Mouse (Mus musculus) liver, embryonic 13.5 days (tissue): ENCODE results near the gene Herc3. TPM values are rescaled to one million over a fixed set of nuclear protein-coding genes. Genes with fewer than 3 reads are reported as not detected.
"Not testable (repeated sequence)": the region's sequence is repeated elsewhere in the genome, so short reads cannot be mapped to it uniquely, and the experiment has no call there.

ENCODE experiments used
- ATAC-seq: fragments of 200-750 bp; cut with Nextera tagmentation; 2 replicates; pipeline ENCODE4 v1.8.0; 2017; ENCODE audit warnings: low read depth, mild to moderate bottlenecking, moderate number of reproducible peaks, moderate library complexity
- DNase-seq: peaks from one replicate; pipeline ENCODE4 v3.0.0; 2022
- H3K27ac ChIP-seq: fragments of 300-500 bp; sonication (generic); 2 replicates; pipeline ENCODE4 v1.5.1; 2015; ENCODE audit warnings: moderate library complexity, mild to moderate bottlenecking, inconsistent platforms
- H3K27me3 ChIP-seq: fragments of 300-500 bp; sonication (generic); 2 replicates; pipeline ENCODE4 v1.6.1; 2015; ENCODE audit warnings: mild to moderate bottlenecking, inconsistent platforms
- H3K36me3 ChIP-seq: fragments of 300-500 bp; sonication (generic); 2 replicates; pipeline ENCODE4 v1.6.1; 2015; ENCODE audit warnings: mild to moderate bottlenecking, inconsistent platforms
- H3K4me1 ChIP-seq: fragments of 300-500 bp; sonication (generic); replicated peaks from 2 replicates; pipeline ENCODE4 v1.6.1; 2015; ENCODE audit warnings: inconsistent platforms
- H3K4me2 ChIP-seq: fragments of 300-500 bp; sonication (generic); 2 replicates; pipeline ENCODE4 v1.6.1; 2015; ENCODE audit warnings: inconsistent platforms, mild to moderate bottlenecking, moderate library complexity
- H3K4me3 ChIP-seq: fragments of 300-500 bp; sonication (generic); replicated peaks from 2 replicates; pipeline ENCODE4 v1.5.1; 2015; ENCODE audit warnings: mild to moderate bottlenecking, inconsistent platforms
- H3K9ac ChIP-seq: fragments of 300-500 bp; sonication (generic); 2 replicates; pipeline ENCODE4 v1.6.1; 2015; ENCODE audit warnings: mild to moderate bottlenecking, inconsistent platforms
- H3K9me3 ChIP-seq: fragments of 300-500 bp; sonication (generic); replicated peaks from 2 replicates; pipeline ENCODE4 v1.6.1; 2016; ENCODE audit warnings: inconsistent platforms
- WGBS: fragments of 180-500 bp; shearing (Covaris S2); methylation state at CpG from one replicate; pipeline ENCODE4 v1.1.7; 2015; ENCODE audit not compliant: insufficient replicate concordance; 5-methylcytosine and 5-hydroxymethylcytosine counted together
- polyA plus RNA-seq: library from polyadenylated mRNA; unstranded; fragments of >200 nt; fragmentation: Nextera tagmentation; extraction: Ambion mirVana; gene quantifications from 2 replicates; pipeline ENCODE4 v1.2.1, GENCODE M21; 2015

Herc3 gene
- polyA plus RNA-seq, 1 experiment from 2014 or later = 1.8 TPM

DNA sequence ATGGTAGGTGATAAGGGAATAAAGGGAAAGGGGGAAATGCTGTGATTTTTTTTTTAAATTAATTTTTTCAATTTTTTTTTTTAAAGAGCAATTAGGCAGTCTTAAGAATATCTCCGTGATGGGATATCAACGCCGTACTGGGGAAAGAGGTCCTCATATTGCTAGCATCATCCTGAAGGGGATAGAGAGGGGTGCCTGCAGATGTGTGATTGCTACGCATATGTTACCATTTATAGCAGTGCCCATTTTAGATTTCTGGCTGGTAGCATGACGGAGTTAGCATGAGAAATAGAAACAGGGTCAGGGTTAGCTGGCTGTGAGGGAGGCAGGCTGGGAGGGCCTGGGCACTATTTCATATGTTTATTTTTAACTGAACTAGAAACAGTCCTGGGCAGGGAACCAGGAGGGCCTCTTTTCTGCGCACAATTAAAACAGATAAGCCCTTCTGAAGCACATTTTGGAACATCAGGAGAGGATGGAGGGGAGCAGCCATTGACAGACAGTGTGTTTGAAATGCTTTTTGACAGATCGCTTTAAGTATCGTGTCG is 31.3 kb downstream of the Herc3 start:
- H3K4me3 ChIP-seq = no peak overlapping the region
- no peaks in the 10 kb centered on the region for H3K36me3 ChIP-seq
- H3K4me1 ChIP-seq = no peaks in the 10 kb centered on the region
- no peak overlapping the region for H3K4me2 ChIP-seq
- H3K9ac ChIP-seq = no peak overlapping the region
- no peaks in the 10 kb centered on the region for H3K9me3 ChIP-seq
- ATAC-seq = no peak
- no peak for DNase-seq
- WGBS = 79% methylated on average over 9 of the region's 9 CpGs
- H3K27ac ChIP-seq = no peak overlapping the region
- H3K27me3 ChIP-seq = no peaks in the 10 kb centered on the region

- ATAC-seq = no peak
- H3K4me3 ChIP-seq = no peak overlapping the region
- no peaks in the 10 kb centered on the region for H3K4me1 ChIP-seq
- no peak overlapping the region for H3K27ac ChIP-seq
- H3K9me3 ChIP-seq = no peaks in the 10 kb centered on the region
- no peaks in the 10 kb centered on the region for H3K27me3 ChIP-seq
- no peaks in the 10 kb centered on the region for H3K36me3 ChIP-seq
- H3K4me2 ChIP-seq = no peak overlapping the region
- H3K9ac ChIP-seq = no peak overlapping the region
- no peak for DNase-seq
- 70% methylated on average over 4 of the region's 4 CpGs for WGBS
Measured at GRCm38 (mm10) chr6:58863631-58864235, 32.5 kb downstream of the Herc3 start.

DNA sequence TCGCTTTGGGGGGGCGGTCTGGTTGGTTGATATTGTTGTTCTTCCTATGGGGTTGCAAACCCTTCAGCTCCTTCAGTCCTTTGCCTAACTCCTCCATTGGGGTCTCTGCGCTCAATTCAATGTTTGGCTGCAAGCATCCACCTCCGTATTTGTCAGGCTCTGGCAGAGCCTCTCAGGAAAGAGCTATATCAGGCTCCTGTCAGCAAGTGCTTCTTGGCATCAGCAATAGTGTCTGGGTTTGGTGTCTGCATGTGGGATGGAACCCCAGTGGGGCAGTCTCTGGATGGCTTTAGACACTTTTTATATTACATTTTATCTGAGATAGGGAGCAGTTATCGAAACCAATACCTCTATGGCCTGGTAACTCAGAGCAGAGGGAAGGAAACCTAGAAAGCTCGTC is 36.6 kb downstream of the Herc3 start:
- H3K4me2 ChIP-seq, DNase-seq, H3K9me3 ChIP-seq, H3K36me3 ChIP-seq, ATAC-seq, H3K4me1 ChIP-seq, H3K9ac ChIP-seq, H3K4me3 ChIP-seq, H3K27ac ChIP-seq, H3K27me3 ChIP-seq: not testable (repeated sequence)
- 76% methylated on average over 6 of the region's 6 CpGs for WGBS

GRCm38 (mm10) chr6:58879572-58879971 is 48.3 kb downstream of the Herc3 start:
- Histone ChIP-seq H3K4me2 (no peak overlapping the region), H3K27me3 (no peaks in the 10 kb centered on the region), H3K4me3 (no peak overlapping the region), H3K9ac (no peak overlapping the region), H3K9me3 (no peaks in the 10 kb centered on the region), H3K36me3 (no peaks in the 10 kb centered on the region), H3K27ac (no peak overlapping the region), H3K4me1 (0 out of 2 replicates have a peak, but pooled peaks cover 3% of the 10 kb centered on the region)
- ATAC-seq = peak; percentile 23; the same call in 1 of the 2 replicates
- DNase-seq = no peak
- 66% methylated on average over 4 of the region's 4 CpGs for WGBS

- no peak overlapping the region for H3K9ac ChIP-seq
- no peaks in the 10 kb centered on the region for H3K36me3 ChIP-seq
- ATAC-seq (no peak), DNase-seq (no peak)
- 76% methylated on average over 9 of the region's 9 CpGs for WGBS
- no peaks in the 10 kb centered on the region for H3K27me3 ChIP-seq
- H3K9me3 ChIP-seq = no peaks in the 10 kb centered on the region
- no peak overlapping the region for H3K27ac ChIP-seq
- no peak overlapping the region for H3K4me2 ChIP-seq
- H3K4me3 ChIP-seq = no peak overlapping the region
- H3K4me1 ChIP-seq = 0 out of 2 replicates have a peak, but pooled peaks cover 3% of the 10 kb centered on the region
Measured at GRCm38 (mm10) chr6:58879987-58880386, 48.7 kb downstream of the Herc3 start.

GRCm38 (mm10) chr6:58880861-58881260 is 49.6 kb downstream of the Herc3 start:
- Histone ChIP-seq H3K4me3 (no peak overlapping the region), H3K4me2 (no peak overlapping the region), H3K9me3 (no peaks in the 10 kb centered on the region), H3K36me3 (no peaks in the 10 kb centered on the region), H3K9ac (no peak overlapping the region), H3K4me1 (0 out of 2 replicates have a peak, but pooled peaks cover 3% of the 10 kb centered on the region), H3K27me3 (no peaks in the 10 kb centered on the region), H3K27ac (no peak overlapping the region)
- 32% methylated on average over 5 of the region's 5 CpGs for WGBS
- DNase-seq (no peak), ATAC-seq (no peak)

- Histone ChIP-seq H3K4me2 (no peak overlapping the region), H3K4me1 (0 out of 2 replicates have a peak, but pooled peaks cover 3% of the 10 kb centered on the region), H3K9me3 (no peaks in the 10 kb centered on the region), H3K4me3 (no peak overlapping the region), H3K27me3 (no peaks in the 10 kb centered on the region), H3K9ac (no peak overlapping the region), H3K27ac (no peak overlapping the region), H3K36me3 (no peaks in the 10 kb centered on the region)
- ATAC-seq (no peak), DNase-seq (no peak)
- 68% methylated on average over 3 of the region's 3 CpGs for WGBS
Measured at GRCm38 (mm10) chr6:58881363-58881762, 50.1 kb downstream of the Herc3 start.

GRCm38 (mm10) chr6:58882271-58882670 is 51.0 kb downstream of the Herc3 start:
- H3K27me3 ChIP-seq = no peaks in the 10 kb centered on the region
- H3K36me3 ChIP-seq = no peaks in the 10 kb centered on the region
- DNase-seq = no peak

GRCm38 (mm10) chr6:58889917-58890316 is 58.7 kb downstream of the Herc3 start:
- WGBS = 21% methylated on average over 3 of the region's 3 CpGs
- H3K36me3 ChIP-seq = no peaks in the 10 kb centered on the region
- no peak overlapping the region for H3K4me2 ChIP-seq
- H3K4me3 ChIP-seq = no peak overlapping the region
- ATAC-seq (no peak), DNase-seq (no peak)
- no peaks in the 10 kb centered on the region for H3K9me3 ChIP-seq
- H3K4me1 ChIP-seq = no peaks in the 10 kb centered on the region
- H3K9ac ChIP-seq = no peak overlapping the region
- no peaks in the 10 kb centered on the region for H3K27me3 ChIP-seq
- no peak overlapping the region for H3K27ac ChIP-seq

More at GRCm38 (mm10) chr6:58882271-58882670, 51.0 kb downstream of the Herc3 start:
- no peak overlapping the region for H3K4me2 ChIP-seq
- WGBS = 53% methylated on average over 6 of the region's 6 CpGs
- H3K9me3 ChIP-seq = no peaks in the 10 kb centered on the region
- no peak overlapping the region for H3K9ac ChIP-seq
- H3K4me1 ChIP-seq = 0 out of 2 replicates have a peak, but pooled peaks cover 3% of the 10 kb centered on the region
- ATAC-seq = no peak
- H3K27ac ChIP-seq = no peak overlapping the region
- H3K4me3 ChIP-seq = no peak overlapping the region

- 26% methylated on average over 6 of the region's 6 CpGs for WGBS
- Histone ChIP-seq H3K9ac (no peak overlapping the region), H3K27ac (no peak overlapping the region), H3K4me3 (no peak overlapping the region), H3K4me1 (no peaks in the 10 kb centered on the region), H3K9me3 (no peaks in the 10 kb centered on the region), H3K36me3 (no peaks in the 10 kb centered on the region), H3K4me2 (no peak overlapping the region), H3K27me3 (no peaks in the 10 kb centered on the region)
- ATAC-seq = no peak
- no peak for DNase-seq
Measured at GRCm38 (mm10) chr6:58893307-58893706, 62.0 kb downstream of the Herc3 start.

DNA sequence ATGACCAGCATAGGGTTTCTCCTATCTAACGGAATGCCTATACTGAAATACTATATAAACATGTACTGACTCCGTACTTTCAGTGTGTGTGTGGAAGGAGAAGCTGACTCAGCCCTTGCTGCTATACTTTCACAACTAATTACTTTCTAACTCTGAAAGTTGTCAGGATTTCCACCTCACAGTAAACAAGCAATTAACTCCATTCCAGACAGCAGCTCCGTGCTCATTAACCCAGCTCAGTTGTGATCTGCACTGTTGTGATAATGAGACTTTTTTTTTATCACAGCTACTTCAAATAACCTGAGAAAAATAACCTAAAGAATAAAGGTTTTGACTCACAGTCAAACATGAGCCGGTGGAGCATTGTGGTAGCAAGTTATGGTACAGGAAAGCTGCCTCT is 63.7 kb downstream of the Herc3 start:
- H3K27me3 ChIP-seq = no peaks in the 10 kb centered on the region
- H3K9me3 ChIP-seq = no peaks in the 10 kb centered on the region
- no peak overlapping the region for H3K4me3 ChIP-seq
- ATAC-seq = no peak
- H3K4me1 ChIP-seq = no peaks in the 10 kb centered on the region
- 71% methylated on average over 4 of the region's 4 CpGs for WGBS
- H3K36me3 ChIP-seq = no peaks in the 10 kb centered on the region
- no peak overlapping the region for H3K27ac ChIP-seq
- no peak overlapping the region for H3K9ac ChIP-seq
- H3K4me2 ChIP-seq = no peak overlapping the region
- DNase-seq = no peak

DNA sequence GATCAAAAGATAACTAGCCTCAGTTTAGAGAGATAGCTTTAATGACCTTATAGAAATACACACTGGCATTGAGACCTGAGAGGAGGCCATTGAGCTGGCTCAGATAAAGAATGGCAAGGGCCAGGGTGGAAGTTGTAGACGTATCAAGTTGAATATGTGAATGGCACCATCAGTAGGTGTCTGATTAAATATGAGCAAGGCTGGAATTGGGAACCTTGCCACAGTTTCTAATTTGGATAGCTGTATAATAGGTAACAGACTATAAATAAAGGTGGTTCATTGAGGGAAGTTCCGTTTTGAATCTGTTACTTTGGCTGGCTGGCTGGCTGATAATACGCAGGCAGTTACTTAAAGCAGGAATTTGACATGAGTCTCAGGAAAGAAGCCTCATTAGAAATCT is 65.4 kb downstream of the Herc3 start:
- H3K36me3 ChIP-seq = no peaks in the 10 kb centered on the region
- H3K9ac ChIP-seq = no peak overlapping the region
- DNase-seq (no peak), ATAC-seq (no peak)
- no peaks in the 10 kb centered on the region for H3K4me1 ChIP-seq
- no peak overlapping the region for H3K27ac ChIP-seq
- no peaks in the 10 kb centered on the region for H3K9me3 ChIP-seq
- no peak overlapping the region for H3K4me2 ChIP-seq
- no peaks in the 10 kb centered on the region for H3K27me3 ChIP-seq
- H3K4me3 ChIP-seq = no peak overlapping the region
- WGBS = 60% methylated on average over 3 of the region's 3 CpGs
